Mouse (Mus musculus) layer of hippocampus, adult 9-10 months (tissue): ENCODE data around the gene Fancf.

Experiments used
- DNase-seq: peaks from one replicate; pipeline ENCODE4 v3.0.0; 2022; ENCODE audit warnings: low spot score

Gene Fancf

DNA sequence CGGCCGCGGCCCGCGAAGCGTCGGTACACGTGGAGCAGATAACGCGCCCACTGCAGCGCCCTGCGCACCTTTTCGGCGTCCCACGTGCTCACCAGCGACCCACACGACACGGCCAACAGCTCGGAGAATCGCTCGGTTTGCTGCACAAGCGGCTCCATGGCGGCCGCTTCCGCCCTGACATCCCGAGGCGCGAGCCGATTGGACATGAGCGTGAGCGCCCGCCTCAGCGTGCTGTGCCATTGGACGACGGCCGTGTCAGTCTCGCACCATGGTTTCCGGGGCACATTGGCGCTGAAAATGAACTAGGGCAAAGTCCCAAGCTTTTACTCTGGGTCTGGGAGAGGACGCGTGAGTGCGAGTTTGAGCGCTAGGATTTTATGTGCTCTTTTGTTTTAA lies at the start of gene Fancf:
Gene Fancf, minus strand, starts transcription at position 171 of the 396 bp plus-strand sequence.
- DNase-seq, result peak; percentile 98

DNA sequence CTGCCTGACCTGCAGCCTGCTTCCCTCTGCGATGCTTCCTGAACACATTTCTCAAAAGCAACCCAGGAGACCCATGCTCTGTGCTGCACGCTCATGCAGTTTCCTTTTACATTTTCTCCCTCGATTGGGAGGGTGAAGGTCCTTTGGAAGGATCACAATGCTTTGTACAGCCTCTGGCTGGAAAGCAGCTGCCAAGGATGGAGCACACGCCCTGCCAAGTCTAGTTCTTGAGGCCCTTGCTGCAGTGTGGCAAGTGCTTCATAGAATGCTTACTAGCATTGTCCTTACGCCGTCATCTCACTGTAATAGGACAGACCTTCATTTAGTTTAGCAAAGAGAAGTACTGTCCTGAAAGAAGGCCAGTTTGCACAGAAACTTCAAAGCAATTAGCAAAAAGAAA lies 37.0 kb upstream of the Fancf start:
- no peak for DNase-seq

DNA sequence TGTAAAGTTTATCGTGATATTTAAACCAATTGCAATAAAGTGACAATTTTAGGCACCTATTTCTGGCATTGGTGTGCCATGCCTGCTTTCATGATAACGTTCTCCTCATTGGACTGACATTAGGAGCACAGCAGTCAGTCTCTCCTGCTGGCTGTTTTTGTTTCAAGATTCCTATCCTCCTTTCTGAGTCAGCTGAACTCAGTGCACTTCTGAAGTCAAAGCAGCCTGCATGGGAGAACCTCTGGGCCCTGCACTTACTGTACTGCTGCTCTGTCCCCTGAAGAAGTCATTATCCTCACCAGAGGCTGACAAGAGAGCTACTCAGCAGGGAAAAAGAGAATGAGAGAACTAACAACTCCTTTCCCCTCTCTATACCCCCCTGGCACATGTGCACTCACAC lies 32.9 kb upstream of the Fancf start:
- no peak for DNase-seq

DNA sequence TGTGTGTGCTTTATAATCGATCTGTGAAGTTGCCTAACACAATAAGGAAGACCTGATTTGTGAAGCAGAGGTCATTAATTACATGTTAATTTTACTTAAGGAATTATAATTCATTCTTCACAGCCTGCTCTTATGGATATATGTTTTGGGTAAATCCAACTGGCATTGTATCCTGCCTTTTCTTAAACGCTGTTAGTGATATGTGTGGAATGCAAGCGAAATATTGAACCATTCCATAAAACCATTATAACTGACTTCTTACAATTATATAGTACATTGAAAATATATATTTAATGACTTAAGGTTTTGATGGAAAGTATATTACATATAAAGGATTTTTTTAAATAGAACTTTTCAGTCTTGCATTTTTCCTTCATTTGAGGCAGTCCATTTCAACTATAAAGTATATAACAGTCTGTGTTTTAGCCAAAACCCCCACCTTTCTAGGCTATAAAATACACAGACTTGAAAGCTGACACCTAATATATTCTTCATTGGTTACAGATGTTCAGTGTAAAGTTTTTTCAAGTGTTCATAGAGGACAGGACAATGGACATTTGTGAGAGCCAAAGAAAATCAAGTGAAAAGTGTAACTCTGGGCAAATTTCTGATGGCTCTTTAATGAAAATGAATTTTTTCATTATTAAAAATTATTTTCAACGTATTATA lies 32.2 kb upstream of the Fancf start:
- DNase-seq, result no peak

DNA sequence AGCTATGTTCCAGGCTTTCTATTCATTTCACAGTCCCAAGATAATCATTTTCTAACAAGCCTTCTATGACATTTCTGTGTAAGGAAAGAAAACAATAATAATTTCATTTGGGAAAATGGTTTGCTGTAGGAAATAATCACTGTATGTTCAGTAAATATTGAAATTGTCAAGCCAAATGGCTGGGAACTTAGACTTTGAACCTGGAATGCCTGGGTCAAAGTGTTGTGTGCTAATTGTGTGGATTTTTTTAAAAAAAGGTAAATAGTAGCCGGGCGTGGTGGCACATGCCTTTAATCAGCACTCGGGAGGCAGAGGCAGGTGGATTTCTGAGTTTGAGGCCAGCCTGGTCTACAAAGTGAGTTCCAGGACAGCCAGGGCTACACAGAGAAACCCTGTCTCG lies 30.9 kb upstream of the Fancf start:
- no peak for DNase-seq

DNA sequence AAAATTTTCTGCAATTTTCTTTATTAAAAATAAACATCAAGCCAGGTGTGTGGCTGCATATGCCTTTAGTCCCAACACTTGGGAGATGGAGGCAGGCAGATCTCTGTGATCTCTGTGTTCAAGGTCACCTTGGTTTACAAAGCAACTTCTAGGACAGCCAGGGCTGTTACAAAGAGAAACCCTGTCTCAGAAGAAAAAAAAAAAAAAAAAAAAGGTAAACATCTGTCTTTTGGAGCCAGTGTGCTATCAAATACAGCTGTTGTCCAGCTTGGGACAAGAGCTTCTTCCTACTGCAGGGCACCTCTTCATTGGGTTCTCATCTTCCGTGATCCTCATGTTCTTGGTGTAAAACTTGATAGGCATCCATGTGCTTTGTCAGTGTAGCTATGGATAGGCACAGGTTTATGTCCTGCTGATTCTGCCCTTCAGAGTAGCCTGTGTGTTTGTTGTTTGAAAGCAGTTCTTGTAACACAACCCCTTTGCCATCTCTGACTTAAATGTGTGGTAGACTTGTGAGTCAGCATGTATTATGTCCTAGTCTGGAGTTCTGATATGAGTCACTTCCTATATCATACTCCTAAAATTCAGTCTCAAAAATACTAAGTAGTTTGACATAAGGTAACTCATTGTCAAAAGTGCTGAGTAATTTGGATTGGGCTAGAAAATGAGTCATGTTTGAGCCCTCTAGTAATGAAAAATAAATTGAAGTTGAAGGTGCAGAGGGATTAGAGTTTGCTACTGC lies 30.3 kb upstream of the Fancf start:
- DNase-seq, result no peak

DNA sequence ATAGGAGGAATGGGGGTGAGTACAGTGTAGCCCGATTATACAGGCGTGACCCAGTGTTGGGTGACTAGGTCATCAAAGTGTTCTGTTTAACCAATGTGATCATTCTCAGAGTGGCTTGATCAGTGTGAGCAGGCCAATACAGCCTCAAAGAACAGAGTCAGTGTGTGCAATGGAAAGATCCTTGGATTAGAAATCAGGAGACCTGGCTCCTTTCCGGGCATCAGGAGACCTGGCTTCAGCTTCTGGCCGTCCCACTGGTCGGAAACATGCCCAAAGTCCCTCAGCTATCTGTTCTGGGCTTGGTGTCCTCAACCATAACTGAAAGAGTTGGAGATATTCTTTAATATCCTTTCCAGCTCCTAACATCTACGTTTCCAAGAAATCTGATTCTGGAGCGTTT lies 27.5 kb upstream of the Fancf start:
- DNase-seq, result no peak

DNA sequence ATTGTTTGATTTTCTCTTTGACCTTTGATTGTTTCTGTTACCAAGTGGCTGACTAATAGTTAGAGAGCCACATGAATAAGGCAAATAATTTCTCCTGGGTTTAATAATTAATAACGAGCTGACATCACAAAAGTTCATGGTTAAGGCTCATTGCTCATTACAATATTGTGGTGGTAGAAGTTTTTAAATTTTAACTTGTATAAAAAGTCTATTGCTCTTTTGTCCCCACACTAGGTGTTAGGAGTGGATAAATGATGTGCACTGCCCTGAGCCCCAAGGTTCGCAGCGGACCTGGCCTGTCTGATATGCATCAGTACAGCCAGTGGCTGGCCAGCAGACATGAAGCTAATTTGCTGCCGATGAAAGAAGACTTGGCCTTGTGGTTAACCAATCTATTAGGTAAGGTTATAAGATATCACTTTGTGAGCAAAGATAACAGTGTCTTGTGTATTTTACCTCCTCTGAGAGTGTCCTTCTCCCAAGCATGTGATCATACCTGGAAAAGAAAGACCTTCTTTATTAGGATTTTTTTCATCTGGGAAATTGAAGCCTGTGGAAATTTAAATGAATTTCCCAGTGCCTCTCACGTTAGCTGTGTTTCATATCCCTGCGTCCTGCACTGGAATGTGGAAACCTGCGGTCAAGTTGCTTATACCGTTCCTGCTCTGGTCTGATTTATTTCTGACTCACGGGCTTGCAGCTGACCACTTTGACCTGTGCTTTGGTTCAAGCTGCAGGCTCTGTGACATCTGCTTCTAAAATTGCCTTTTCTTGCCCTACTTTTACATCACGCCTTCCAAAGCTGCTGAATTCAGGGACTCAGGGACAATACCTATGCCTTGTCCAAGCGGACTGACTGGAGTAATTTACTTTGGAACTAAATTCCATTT lies 25.9 kb upstream of the Fancf start:
- no peak for DNase-seq

DNA sequence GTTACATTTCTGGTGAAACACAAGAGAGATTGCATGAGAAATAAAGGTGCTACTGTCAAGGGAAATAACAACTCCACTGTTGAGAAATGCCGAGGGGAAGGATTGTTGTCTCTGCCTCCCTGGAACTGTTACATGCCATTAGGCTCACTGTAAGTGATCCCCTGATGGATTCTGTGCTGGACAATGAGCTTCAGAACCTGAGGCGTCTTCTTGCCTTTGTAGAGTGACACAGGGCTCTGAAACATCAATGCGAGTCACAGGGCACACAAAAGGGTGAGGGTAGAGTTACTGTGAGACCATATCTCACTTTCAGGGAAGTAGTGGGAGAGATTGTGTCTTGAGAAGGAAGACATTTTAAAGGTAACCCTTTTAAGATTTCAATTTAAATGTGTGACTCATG lies 23.3 kb upstream of the Fancf start:
- no peak for DNase-seq

DNA sequence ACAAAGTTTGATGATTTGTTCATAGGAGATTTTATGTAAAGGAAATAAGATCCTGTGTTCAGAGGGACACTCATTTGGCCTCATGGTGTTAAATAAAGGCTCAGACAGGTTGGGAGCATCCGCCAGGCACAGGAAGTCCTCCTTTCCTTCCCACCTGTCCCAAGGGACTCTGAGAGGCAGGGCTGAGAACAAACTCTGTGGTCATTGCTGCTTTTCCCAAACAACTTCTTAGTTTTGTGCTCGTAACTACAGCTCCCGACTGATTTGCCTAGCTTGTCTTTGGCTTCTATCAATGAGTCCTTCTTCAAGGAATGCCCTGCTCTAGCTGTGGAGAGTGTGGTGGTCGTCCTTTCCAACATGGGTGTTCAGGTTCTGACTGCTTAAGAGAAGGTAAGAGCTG lies 18.1 kb upstream of the Fancf start:
- DNase-seq, result no peak

DNA sequence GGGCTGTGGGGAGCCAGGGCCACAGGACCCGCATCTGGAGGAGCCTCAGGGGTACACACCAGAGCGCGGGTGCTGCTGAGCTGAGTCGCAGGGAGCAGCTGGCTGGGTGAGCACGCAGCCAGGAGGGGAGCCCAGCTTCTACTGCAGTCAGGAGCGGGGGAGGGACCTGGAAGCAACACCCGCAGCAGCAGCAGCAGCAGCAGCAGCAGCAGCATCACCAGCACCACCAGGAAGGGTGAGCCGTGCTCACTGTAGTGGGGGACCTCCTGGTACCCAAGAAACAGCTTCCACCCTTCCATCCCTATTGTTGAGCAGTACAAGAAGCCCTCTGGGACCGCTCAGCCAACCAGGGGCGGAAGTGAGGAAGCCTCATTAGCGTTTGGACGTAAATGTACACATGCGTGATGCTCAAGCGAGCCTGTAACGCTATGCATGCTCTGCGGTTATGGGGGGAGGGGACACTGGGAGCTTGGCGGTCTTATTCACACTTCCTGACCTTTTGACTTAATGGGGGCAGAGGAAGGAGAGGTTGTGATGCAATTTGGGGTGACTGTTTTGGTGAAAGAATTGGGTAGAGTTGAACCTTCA lies 17.2 kb upstream of the Fancf start:
- DNase-seq, result peak; percentile 25

DNA sequence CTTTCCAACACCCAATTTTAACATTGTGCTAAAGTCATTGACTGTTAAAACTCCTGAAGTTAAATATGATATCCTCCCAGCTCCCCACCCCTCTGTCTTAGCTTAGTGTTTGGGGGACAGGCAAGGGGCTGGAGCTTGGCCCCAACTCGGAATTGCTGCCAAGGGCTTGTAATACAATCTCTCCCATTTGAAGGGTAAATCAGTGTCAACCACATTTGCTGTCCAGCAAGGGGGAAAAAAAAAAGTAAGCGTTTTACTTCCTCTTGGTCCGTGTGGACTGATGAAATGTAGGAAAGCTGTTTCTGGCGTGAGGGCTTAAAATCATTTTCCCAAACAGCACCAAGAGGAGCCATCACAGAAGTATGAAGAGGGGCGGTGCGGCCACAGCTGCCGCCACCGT lies 16.7 kb upstream of the Fancf start:
- no peak for DNase-seq

DNA sequence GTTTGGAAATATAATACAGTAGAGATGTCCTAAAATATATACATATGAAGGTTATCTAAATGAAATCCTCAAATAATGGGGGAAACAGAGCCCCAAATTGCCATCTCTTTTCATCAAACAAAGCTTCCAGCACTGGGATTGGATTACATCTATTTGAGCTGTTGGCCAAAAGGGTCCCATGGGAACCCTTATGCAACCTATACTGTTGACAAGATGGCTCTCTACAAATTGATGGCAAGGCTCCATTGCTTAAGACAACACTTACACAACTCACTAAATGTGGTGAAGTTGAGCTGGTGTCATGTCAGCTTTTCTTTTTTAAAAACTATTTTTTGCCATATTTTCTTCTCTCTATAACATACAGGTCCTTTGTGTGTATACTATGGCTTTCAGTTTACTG lies 14.2 kb upstream of the Fancf start:
- DNase-seq, result no peak

DNA sequence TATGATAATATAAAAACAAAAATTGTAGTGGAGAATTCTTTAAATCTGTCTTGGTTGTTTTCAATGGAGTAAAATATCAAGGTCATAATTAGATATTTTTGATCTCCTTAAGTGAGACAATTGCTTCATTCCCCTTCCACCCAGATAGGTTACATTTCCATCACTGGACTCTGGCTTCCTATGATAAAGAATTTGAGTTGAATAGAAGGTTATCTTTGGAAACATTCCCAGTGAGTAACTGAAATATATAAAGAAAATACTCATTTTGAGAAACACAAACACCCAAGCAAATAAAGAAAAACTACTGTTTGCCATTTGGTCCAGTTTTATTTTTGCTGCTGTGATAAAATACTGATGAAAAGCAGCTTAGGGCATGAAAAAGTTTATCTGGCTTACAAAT lies 10.5 kb upstream of the Fancf start:
- no peak for DNase-seq

DNA sequence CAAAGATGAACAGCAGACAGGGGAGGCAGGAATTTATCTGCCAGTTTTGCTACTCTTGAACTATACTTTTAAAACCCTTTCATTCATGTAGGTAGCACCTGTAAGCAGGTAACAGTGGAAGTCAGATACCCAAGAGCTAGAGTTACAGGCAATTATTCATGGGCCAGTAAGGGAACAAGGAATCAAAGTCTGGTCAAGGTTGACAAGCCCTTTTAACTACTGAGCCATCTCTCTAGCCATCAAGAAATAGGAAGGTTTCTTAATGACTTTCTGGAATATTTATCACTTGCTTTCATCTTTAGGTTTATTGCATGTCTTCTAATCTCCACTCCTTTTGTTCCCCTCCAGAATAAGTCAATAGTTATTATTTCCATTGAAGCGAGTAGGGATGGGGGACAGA lies 10.0 kb upstream of the Fancf start:
- no peak for DNase-seq

DNA sequence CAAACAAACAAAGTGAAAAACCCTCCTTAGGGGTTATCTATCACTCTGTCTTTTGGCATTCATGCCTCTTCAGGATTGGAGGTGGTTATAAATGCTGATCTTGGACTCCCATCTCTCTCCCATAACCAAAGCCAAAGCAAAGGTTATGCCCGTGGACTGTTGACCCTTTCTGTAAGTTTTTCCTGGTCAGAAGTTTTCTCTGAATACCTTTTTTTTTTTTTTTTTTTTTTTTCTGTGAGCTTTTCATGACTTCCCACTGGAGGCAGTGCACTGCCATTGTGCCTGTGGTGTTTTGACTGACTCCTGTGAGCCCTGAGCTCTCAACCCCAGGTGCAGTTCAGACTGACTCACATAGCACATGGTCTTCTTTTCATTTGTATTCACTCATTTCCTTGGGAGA lies 5.9 kb upstream of the Fancf start:
- no peak for DNase-seq

DNA sequence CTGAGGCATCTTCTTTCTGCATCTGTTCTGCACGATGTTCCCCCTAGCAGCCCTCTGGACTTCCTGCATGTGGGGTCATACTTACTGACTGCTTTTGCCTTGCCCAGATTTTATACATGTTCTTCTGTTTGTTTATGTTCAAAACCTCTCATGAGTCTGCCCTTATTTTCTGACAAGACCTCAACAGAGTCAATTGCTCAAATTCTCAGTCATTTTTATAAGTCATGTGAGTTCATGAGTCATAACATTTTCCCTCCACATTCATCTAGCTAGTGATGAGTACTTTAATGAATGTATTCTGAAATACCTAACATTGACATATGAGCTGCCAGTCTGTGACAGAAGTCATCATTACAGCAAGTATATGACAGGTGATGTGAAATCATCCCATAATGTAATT lies 3.3 kb upstream of the Fancf start:
- DNase-seq, result no peak

DNA sequence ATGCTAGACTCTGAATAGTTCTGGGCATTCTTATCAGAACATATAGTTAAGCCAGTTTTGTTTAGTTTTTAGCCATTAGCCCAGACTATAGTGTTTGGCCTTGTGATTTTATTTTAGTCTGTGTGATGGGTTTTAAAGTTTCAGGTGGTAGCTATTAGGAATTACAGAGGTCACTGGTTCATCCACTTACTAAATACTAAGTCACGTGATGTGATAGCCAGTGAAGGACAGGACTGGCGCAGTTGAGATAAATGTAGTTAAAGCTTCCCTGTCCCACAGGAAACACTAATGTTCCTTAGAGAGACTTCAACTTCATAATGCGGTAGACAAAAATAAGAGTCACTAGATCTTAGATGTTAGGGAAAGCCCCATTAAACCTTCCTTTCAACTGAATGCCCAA lies 775 bp upstream of the Fancf start:
- no peak for DNase-seq

DNA sequence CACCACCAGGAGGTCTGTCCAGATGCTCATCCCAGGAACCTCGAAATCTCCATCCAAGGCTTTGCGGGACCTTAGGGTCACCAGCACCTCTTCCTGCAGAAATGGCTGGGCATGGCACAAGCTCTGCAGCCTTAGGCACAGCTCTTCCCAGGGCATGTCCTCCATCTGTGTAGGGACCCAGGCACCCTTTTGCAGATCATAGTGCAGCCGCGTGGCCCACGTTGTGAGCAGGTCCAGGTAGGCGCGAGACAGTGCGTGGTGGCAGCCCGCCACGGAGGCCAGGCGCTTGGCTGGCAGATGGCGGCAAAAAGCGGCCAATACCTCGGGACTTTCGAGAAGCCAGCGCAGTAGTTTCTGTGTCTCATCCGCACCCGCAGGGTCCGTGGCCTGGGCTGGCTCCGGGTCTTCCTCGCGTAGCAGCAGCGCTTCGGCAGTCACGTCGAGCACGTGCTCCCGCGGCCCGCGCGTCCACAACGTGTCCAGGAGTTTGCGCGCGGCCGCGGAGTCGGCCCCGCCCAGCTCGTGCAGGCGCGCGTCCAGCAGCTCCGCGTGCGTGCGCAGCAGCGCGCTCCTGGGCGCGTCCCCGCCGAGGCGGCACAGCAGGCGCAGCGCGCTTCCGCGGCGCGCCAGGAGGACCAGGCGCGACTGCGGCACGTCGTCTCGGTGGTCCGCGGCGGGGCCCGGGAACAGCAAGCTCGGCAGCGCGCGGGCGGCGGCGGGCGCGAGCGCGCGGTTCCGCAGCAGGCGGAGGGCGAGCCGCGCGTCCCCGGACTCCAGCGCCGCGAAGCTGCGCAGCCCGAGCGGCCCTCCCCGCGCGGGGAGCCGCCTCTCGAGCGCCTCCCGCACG lies 594 bp downstream of the Fancf start, which contains the start of gene Gas2:
Gene Gas2, plus strand, starts transcription at position 766 of the 847 bp plus-strand sequence.
- DNase-seq, result peak; percentile 58

DNA sequence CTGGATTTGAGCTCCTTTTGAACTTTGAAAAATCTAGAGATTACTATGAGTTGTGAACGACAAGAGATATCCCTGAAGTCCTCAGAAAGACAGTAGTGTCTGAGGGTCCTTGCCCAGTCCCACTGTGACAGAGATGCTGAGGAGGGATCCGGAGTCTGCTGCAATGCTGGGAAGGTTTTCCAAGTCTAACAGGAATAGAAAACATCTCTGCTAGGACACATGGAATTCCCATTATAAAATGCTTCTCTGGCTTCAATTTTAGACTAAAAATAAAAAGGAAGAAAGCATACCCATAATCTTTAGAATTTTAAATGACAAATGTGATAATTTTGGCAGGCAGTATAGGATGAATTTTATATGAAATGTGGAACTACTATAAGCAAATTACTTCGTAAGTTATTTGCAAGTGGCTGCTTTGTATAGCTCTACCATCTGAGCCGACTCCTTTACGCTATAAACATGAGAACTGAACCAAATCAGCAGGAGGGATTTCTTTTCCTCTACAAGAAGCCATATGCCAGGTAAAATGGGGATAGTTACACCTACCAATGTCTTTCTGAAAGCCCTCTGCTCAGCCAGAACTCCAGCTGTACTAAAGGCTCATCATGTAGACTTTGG lies 10.1 kb downstream of the Fancf start:
- DNase-seq, result no peak

DNA sequence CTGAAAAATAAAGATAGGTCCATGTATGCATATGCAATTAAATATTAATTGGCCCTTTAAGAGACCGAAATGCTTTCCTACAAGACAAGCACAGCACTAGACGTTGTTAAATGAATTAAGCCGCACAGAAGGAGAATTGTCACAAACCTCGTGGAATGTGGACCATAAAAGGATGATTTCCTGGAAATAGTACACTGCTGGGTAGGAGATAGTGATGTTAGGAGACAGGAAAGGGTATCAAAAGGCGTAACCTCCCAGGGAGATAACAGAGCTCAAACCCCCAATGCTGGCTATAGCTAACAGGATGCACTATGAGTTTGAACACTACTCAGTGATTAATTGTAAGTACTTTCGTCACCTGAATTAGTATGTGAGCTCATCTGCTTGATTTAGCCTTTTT lies 11.2 kb downstream of the Fancf start:
- no peak for DNase-seq
